Mouse (Mus musculus): ENCODE measurements around the gene Olfr9.
"Not testable (repeated sequence)": the region's sequence is repeated elsewhere in the genome, so short reads cannot be mapped to it uniquely, and the experiment has no call there.

Olfr9 gene

GRCm38 (mm10) chr10:129004032-129004920, 15.0 kb downstream of the Olfr9 start:
- in situ Hi-C loops (cut with MboI, MseI) = no loop called here

DNA sequence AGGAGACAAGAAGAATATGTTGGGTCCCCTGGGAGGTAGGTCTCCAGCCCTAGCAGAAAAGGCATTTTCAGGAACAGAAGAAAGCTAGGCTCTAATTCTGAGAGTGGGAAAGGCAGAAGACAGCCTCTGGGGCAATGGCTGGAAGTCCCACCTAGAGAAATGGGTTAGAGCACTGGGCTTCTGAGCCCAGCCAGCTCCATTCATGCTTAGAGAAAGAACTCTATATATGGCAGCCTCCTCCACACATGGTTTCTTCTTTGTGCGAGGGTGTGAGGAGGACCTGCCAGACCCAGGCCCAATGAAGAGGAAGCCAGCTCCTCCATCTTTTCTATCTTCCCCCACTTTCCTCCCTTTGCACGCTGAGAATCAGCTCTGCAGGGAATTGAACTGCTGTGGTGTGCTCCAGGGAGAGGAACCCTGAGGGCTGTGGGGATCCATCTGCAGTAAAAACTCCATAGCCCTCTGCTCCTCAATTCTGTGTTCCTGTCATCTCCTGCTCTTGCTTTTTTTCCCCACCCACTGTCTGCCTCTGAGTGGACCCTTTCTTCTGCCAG, 21.1 kb downstream of the Olfr9 start, which contains the start of gene Olfr763:
Olfr763 (plus strand) TSS at position 504 of the 554 bp plus-strand sequence.
- in situ Hi-C loops (cut with MboI, MseI) = no loop called here

DNA sequence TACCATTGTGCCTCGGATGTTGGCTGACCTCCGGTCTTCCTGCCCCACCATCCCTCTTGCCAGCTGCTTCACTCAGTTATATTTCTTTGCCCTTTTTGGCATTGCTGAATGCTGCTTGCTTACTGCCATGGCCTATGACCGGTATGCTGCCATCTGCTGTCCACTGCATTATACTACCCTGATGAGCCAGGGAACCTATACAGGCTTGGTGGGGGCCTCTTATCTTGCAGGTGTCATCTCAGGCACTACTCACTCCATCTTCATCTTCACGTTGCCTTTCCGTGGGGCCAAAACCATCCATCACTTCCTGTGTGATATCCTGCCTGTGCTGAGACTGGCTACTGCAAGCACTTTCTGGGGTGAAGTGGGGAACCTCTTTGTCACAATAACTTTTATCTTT, 22.3 kb downstream of the Olfr9 start:
- in situ Hi-C loops (cut with MboI, MseI) = not testable (repeated sequence)

DNA sequence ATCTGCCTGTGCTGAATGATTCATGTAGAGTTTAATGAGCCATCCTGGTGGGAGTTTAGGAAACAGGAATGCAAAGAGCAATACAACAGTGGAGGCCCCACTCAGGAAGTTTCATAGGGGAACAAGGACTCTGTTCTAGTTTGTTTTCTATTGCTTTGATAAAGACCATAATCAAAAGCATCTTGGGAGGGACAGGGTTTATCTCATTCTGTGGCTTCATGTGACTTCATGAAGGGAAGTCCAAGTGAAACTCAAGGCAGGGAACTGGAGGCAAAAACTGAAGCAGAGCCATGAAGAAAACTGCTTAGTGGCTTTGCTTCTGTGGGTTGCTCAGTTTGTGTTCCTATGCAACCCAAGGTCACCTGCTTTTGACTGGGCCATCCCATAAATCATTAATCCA, 25.2 kb downstream of the Olfr9 start:
- in situ Hi-C loops (cut with MboI, MseI) = no loop called here

GRCm38 (mm10) chr10:129023319-129023718, 34.1 kb downstream of the Olfr9 start:
- in situ Hi-C loops (cut with MboI, MseI) = no loop called here

DNA sequence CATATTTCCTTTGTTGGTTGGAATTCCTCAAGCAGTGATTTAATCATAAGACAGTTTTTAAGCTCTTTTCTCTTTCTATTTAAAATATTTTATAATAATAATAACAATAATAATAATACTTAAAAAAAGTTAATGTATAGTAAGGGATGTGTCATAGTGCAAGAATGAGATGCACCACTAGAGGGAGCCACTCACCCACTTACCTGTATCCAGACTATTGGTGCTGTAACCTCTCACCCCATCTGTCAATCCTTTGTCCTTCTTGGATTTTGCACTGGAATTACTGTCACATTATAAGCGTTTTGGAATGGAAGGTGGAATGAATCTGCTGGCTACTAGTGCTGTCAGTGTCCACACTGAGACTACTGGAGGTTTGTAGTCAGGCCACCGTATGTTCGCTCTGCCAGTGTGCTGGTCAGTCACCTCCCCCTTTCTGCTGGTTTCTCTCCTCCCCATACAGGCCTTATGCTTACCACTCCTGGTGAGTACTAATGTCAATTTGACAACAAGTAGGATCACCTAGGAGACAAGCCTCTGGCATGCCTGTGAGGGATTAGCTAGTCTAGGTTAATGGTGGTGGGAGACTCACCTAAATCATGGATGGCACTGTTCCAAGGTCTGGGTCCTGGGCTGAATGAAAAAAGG, 36.9 kb downstream of the Olfr9 start:
- in situ Hi-C loops (cut with MboI, MseI) = loop anchor here (5.0 kb wide), 1 partner anchor 1066 kb away; no protein-coding TSS in a partner anchor

- in situ Hi-C loops (cut with MboI, MseI) = loop anchor here (5.0 kb wide), 1 partner anchor 1064 kb away; no protein-coding TSS in a partner anchor
These were observed 39.1 kb downstream of the Olfr9 start for GRCm38 (mm10) chr10:129028343-129028742.

GRCm38 (mm10) chr10:129039796-129040195, 50.6 kb downstream of the Olfr9 start, which contains the start of gene Olfr764-ps1:
Olfr764-ps1 (minus strand) TSS chr10:129039896.
- in situ Hi-C loops (cut with MboI, MseI) = no loop called here
